Comparison of ENCODE assay signal across 21 mouse cellular contexts in genomic region chr13:56692011-56692410, GRCm38 (mm10). TPM values are rescaled to one million over a fixed set of nuclear protein-coding genes. Genes with fewer than 3 reads are reported as not detected.
DNase-seq lines count a peak whose midpoint lies in the region; ATAC-seq and TF ChIP-seq lines count a peak whose summit lies in the region.
"Had no signal": no experiment of that assay in that cellular context is flagged by ENCODE, and none has a peak within 500 bp of the region (broad histone marks: within the 10 kb centered on the region; RNA-seq: fewer than 3 reads in every experiment).

No protein-coding gene starts in this region.

- no peak overlapping the region for H3K4me3 ChIP-seq in liver, adult 2 months (ENCODE audit: insufficient read depth, low read depth, low read length)
- no peak overlapping the region for H3K4me3 ChIP-seq in liver, postnatal 0 days (ENCODE audit: low read depth, low read length)
- no peak overlapping the region for H3K4me3 ChIP-seq in limb, embryonic 12.5 days (replicated peaks)
- no peak overlapping the region for H3K4me3 ChIP-seq in forebrain, embryonic 16.5 days (replicated peaks; ENCODE audit: low read length)
- H3K4me3 ChIP-seq: embryonic facial prominence, embryonic 15.5 days; gastrocnemius, adult 2 months; heart, embryonic 13.5 days; limb, embryonic 15.5 days; midbrain, embryonic 12.5 days had no signal

- no peak overlapping the region for H3K4me2 ChIP-seq in liver, postnatal 0 days (ENCODE audit: low read depth, low read length)
- H3K4me2 ChIP-seq in limb, embryonic 12.5 days = 0 out of 2 replicates have a peak overlapping the region, but pooled peaks have one; percentile 13
- H3K4me2 ChIP-seq in forebrain, embryonic 16.5 days (ENCODE audit: low read length) = no peak overlapping the region
- H3K4me2 ChIP-seq: embryonic facial prominence, embryonic 15.5 days; heart, embryonic 13.5 days; limb, embryonic 15.5 days; midbrain, embryonic 12.5 days had no signal

- intact Hi-C loops in left cerebral cortex, postnatal 14 days (cut with DNase I) = no loop called here

- peak; percentile 87 for DNase-seq in liver, adult 2 months (ENCODE audit: extremely low read depth, low read depth, low spot score)
- no peak for DNase-seq in liver, postnatal 0 days
- peak; percentile 27 for DNase-seq in NIH3T3 (ENCODE audit: low read depth)
- peak; percentile 33 for DNase-seq in thymus, postnatal 25 days
- no peak for DNase-seq in left cerebral cortex, postnatal 14 days (ENCODE audit: low spot score in 2 of 2)
- DNase-seq in heart, adult 9 months (ENCODE audit: low spot score in 2 of 2) = no peak
- DNase-seq: cerebellum, postnatal 10 days; gastrocnemius, adult 2 months; heart, adult 11 months; heart, postnatal 36 days; kidney, adult 8-10 months; kidney, postnatal 36 days; lung, postnatal 10 days had no signal

- 28% methylated on average over 7 of the region's 7 CpGs for WGBS in liver, adult 2 months
- WGBS in liver, postnatal 0 days (ENCODE audit: insufficient replicate concordance) = 54% methylated on average over 7 of the region's 7 CpGs
- WGBS in limb, embryonic 12.5 days = 30% methylated on average over 7 of the region's 7 CpGs
- WGBS in forebrain, embryonic 16.5 days = 65% methylated on average over 7 of the region's 7 CpGs

- no peaks in the 10 kb centered on the region for H3K27me3 ChIP-seq in liver, adult 2 months (ENCODE audit: control insufficient read depth, insufficient read depth, low read length)
- no peaks in the 10 kb centered on the region for H3K27me3 ChIP-seq in liver, postnatal 0 days (ENCODE audit: insufficient read depth, low read length)
- no peaks in the 10 kb centered on the region for H3K27me3 ChIP-seq in limb, embryonic 12.5 days
- no peaks in the 10 kb centered on the region for H3K27me3 ChIP-seq in forebrain, embryonic 16.5 days (replicated peaks; ENCODE audit: control insufficient read depth, insufficient read depth, low read length)
- H3K27me3 ChIP-seq: embryonic facial prominence, embryonic 15.5 days; limb, embryonic 15.5 days had no signal

- TF ChIP-seq CTCF in liver, adult 2 months (IDR thresholded peaks at IDR 0.05; ENCODE audit: low read depth, low read length) = peak; percentile 26
- TF ChIP-seq CTCF in liver, postnatal 0 days (IDR thresholded peaks at IDR 0.05; ENCODE audit: low read depth) = no peak

- H3K4me1 ChIP-seq in liver, adult 2 months (ENCODE audit: control insufficient read depth, insufficient read depth, low read length) = peaks cover 16% of the 10 kb centered on the region
- H3K4me1 ChIP-seq in liver, postnatal 0 days (ENCODE audit: insufficient read depth) = peaks cover 7% of the 10 kb centered on the region
- peaks cover 42% of the 10 kb centered on the region for H3K4me1 ChIP-seq in limb, embryonic 12.5 days (replicated peaks)
- H3K4me1 ChIP-seq in forebrain, embryonic 16.5 days (replicated peaks; ENCODE audit: control insufficient read depth, insufficient read depth, low read length) = peaks cover 4% of the 10 kb centered on the region

- no peak for TF ChIP-seq POLR2A in liver, adult 2 months (IDR thresholded peaks at IDR 0.05; ENCODE audit: extremely low read depth, insufficient read depth, low read length)

- no peak for TF ChIP-seq EP300 in liver, postnatal 0 days (IDR thresholded peaks at IDR 0.05; ENCODE audit: low read depth)

- ATAC-seq in liver, postnatal 0 days = no peak
- ATAC-seq in limb, embryonic 12.5 days (ENCODE audit: insufficient number of reproducible peaks, insufficient read depth, low FRiP score, low TSS enrichment, low read depth) = no peak
- no peak for ATAC-seq in forebrain, embryonic 16.5 days
- ATAC-seq: hindbrain, embryonic 16.5 days had no signal

- H3K27ac ChIP-seq in liver, adult 2 months (replicated peaks; ENCODE audit: insufficient read depth, low read depth, low read length) = no peak overlapping the region
- H3K27ac ChIP-seq in liver, postnatal 0 days (ENCODE audit: low read depth) = no peak overlapping the region
- H3K27ac ChIP-seq in limb, embryonic 12.5 days = peak overlapping the region; percentile 62
- H3K27ac ChIP-seq in forebrain, embryonic 16.5 days (ENCODE audit: low read length) = no peak overlapping the region
- H3K27ac ChIP-seq: embryonic facial prominence, embryonic 15.5 days; gastrocnemius, adult 2 months; heart, embryonic 13.5 days; limb, embryonic 15.5 days; midbrain, embryonic 12.5 days had no signal

- H3K36me3 ChIP-seq in liver, adult 2 months (ENCODE audit: control insufficient read depth, insufficient read depth, low read length) = no peaks in the 10 kb centered on the region
- H3K36me3 ChIP-seq in liver, postnatal 0 days (replicated peaks; ENCODE audit: insufficient read depth, low read length) = no peaks in the 10 kb centered on the region
- H3K36me3 ChIP-seq in limb, embryonic 12.5 days = no peaks in the 10 kb centered on the region
- H3K36me3 ChIP-seq in forebrain, embryonic 16.5 days (ENCODE audit: control insufficient read depth, insufficient read depth) = no peaks in the 10 kb centered on the region
- H3K36me3 ChIP-seq: embryonic facial prominence, embryonic 15.5 days; G1E; heart, embryonic 13.5 days; limb, embryonic 15.5 days; midbrain, embryonic 12.5 days had no signal

- H3K9me3 ChIP-seq in liver, postnatal 0 days (ENCODE audit: low read length) = no peaks in the 10 kb centered on the region
- no peaks in the 10 kb centered on the region for H3K9me3 ChIP-seq in limb, embryonic 12.5 days
- no peaks in the 10 kb centered on the region for H3K9me3 ChIP-seq in forebrain, embryonic 16.5 days (ENCODE audit: control insufficient read depth, low read length)
- H3K9me3 ChIP-seq: embryonic facial prominence, embryonic 15.5 days; heart, embryonic 13.5 days; limb, embryonic 15.5 days; midbrain, embryonic 12.5 days had no signal

- H3K79me2 ChIP-seq in liver, adult 2 months (ENCODE audit: control insufficient read depth, insufficient read depth, low read length) = no peaks in the 10 kb centered on the region

- no peak overlapping the region for H3K9ac ChIP-seq in liver, adult 2 months (ENCODE audit: low read depth, low read length)
- H3K9ac ChIP-seq in liver, postnatal 0 days (replicated peaks) = no peak overlapping the region
- H3K9ac ChIP-seq in limb, embryonic 12.5 days (replicated peaks) = no peak overlapping the region
- no peak overlapping the region for H3K9ac ChIP-seq in forebrain, embryonic 16.5 days (replicated peaks; ENCODE audit: low read depth, low read length)
- H3K9ac ChIP-seq: embryonic facial prominence, embryonic 15.5 days; heart, embryonic 13.5 days; limb, embryonic 15.5 days; midbrain, embryonic 12.5 days had no signal

RNA-seq across cellular contexts. Expression of gene Smad5, which starts 10.8 kb away (rescaled TPM):
- total RNA-seq in liver, adult 2 months (2014; rRNA removed) = 13.1 and 15.2 TPM in 2 replicates
- 8.9 and 10.0 TPM in 2 replicates for polyA plus RNA-seq in liver, adult 2 months (2012; rRNA removed)
- polyA plus RNA-seq in liver, postnatal 0 days (2015; fragmentation: Nextera tagmentation; extraction: Ambion mirVana) = 3.5 and 3.8 TPM in 2 replicates
- 52.6 and 56.3 TPM in 2 replicates for polyA plus RNA-seq in limb, embryonic 12.5 days (2016; fragmentation: Nextera tagmentation; extraction: Ambion mirVana)
- 10 to 100 TPM; 21.3 to 21.5 TPM for total RNA-seq in left cerebral cortex, postnatal 14 days (2021)
- 32.9 and 37.6 TPM in 2 replicates for polyA plus RNA-seq in forebrain, embryonic 16.5 days (2015; fragmentation: Nextera tagmentation; extraction: Ambion mirVana)

Comparison
In these comparisons a context has a peak if more than half of its experiments do, and no peak if none do; other contexts are left out.
1. DNase-seq: peak in liver, adult 2 months (single experiment), NIH3T3 (single experiment) and thymus, postnatal 25 days (single experiment); none in liver, postnatal 0 days (single experiment), left cerebral cortex, postnatal 14 days (0 of 2) and heart, adult 9 months (0 of 2).